Mouse (Mus musculus): ENCODE results near the gene Tecpr1.

GRCm38 (mm10) chr5:144158604-144159003 is 64.8 kb downstream of the Tecpr1 start:
- TF ChIP-seq CTCF (IDR thresholded peaks at IDR 0.05; ENCODE audit: low read depth) (no peak), EP300 (IDR thresholded peaks at IDR 0.05; ENCODE audit: low read depth) (no peak)

Data from liver, postnatal 0 days (tissue).